Mouse (Mus musculus) hindbrain, embryonic 11.5 days (tissue): ENCODE measurements around the gene Fam166a. TPM values are rescaled to one million over a fixed set of nuclear protein-coding genes. Genes with fewer than 3 reads are reported as not detected.

Experiments
- ATAC-seq: fragments of 200-750 bp; cut with Nextera tagmentation; 2 replicates; pipeline ENCODE4 v1.8.0; 2017; ENCODE audit warnings: mild to moderate bottlenecking, moderate TSS enrichment, moderate library complexity; ENCODE audit not compliant: low FRiP score
- DNase-seq: peaks from one replicate; pipeline ENCODE4 v3.0.0-alpha.2; 2015; ENCODE audit warnings: low spot score
- H3K27ac ChIP-seq: fragments of 300-500 bp; sonication (generic); 2 replicates; pipeline ENCODE4 v1.5.1; 2014; ENCODE audit warnings: mild to moderate bottlenecking, low read depth, low read length
- H3K27me3 ChIP-seq: fragments of 300-500 bp; sonication (generic); 2 replicates; pipeline ENCODE4 v1.6.1; 2014; ENCODE audit warnings: mild to moderate bottlenecking, low read length, moderate library complexity, mixed read lengths; ENCODE audit not compliant: control insufficient read depth, insufficient read depth
- H3K36me3 ChIP-seq: fragments of 300-500 bp; sonication (generic); 2 replicates; pipeline ENCODE4 v1.6.1; 2014; ENCODE audit warnings: mild to moderate bottlenecking, low read length, moderate library complexity, mixed read lengths; ENCODE audit not compliant: control insufficient read depth, insufficient read depth
- H3K4me1 ChIP-seq: fragments of 300-500 bp; sonication (generic); replicated peaks from 2 replicates; pipeline ENCODE4 v1.6.1; 2014; ENCODE audit warnings: low read length, mixed read lengths; ENCODE audit not compliant: control insufficient read depth, insufficient read depth
- H3K4me2 ChIP-seq: fragments of 300-500 bp; sonication (generic); replicated peaks from 2 replicates; pipeline ENCODE4 v1.6.1; 2014; ENCODE audit warnings: mild to moderate bottlenecking, low read depth, low read length
- H3K4me3 ChIP-seq: fragments of 300-500 bp; sonication (generic); 2 replicates; pipeline ENCODE4 v1.5.1; 2014; ENCODE audit warnings: low read depth, low read length
- H3K9ac ChIP-seq: fragments of 300-500 bp; sonication (generic); 2 replicates; pipeline ENCODE4 v1.6.1; 2014; ENCODE audit warnings: low read depth, low read length
- H3K9me3 ChIP-seq: fragments of 300-500 bp; sonication (generic); 2 replicates; pipeline ENCODE4 v1.6.1; 2016; ENCODE audit warnings: low read length; ENCODE audit not compliant: control insufficient read depth
- WGBS: fragments of 180-500 bp; shearing (Covaris S2); extraction: QIAGEN DNeasy Blood & Tissue Kit; methylation state at CpG from one replicate; pipeline ENCODE4 v1.1.7; 2014; 5-methylcytosine and 5-hydroxymethylcytosine counted together
- polyA plus RNA-seq: library from polyadenylated mRNA; unstranded; fragments of >200 nt; fragmentation: Nextera tagmentation; extraction: Ambion mirVana; gene quantifications from 2 replicates; pipeline ENCODE4 v1.2.1, GENCODE M21; 2014

Fam166a gene
- polyA plus RNA-seq, 1 experiment from 2014 or later, result not detected

DNA sequence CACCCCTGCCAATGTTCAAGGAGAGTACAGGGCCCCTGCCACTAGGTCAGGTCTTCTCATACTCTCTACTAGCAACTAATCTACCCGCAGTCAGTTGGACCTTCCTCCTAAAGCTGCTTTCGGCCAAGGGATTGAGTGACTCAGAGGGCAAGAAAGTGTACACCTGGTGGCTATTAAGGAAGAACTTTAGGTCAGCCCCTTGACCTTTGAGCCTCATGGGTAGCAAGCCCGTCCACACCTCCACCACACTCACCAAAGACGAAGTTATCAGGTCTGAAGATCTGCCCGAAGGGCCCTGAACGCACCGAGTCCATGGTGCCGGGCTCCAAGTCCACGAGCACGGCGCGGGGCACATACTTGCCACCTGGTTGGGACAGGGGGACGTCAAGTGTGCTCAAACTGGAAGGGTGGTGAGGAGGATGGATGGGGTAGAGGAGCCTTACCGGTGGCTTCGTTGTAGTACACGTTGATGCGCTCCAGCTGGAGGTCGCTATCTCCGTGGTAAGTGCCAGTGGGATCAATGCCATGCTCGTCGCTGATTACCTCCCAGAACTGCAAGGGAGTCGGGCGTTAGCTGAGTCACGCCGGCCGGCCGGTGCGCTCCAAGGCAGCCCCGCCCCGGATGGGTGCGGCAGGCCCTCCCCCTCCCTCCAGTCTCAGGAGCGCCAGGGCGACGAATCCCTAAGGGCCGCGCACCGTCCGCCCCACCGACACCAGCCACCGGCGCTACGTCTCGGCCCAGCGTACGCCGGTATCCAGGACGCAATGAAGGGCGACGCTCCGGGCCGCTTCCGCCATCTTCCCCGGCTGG is 5.3 kb downstream of the Fam166a start:
- no peaks in the 10 kb centered on the region for H3K36me3 ChIP-seq
- DNase-seq, result no peak
- peaks cover 5% of the 10 kb centered on the region; the same call in 1 of the 2 replicates for H3K4me1 ChIP-seq
- peak overlapping the region; percentile 85 for H3K4me3 ChIP-seq
- 2% methylated on average over 53 of the region's 53 CpGs for WGBS
- H3K27me3 ChIP-seq, result no peaks in the 10 kb centered on the region
- peak overlapping the region; percentile 92 for H3K4me2 ChIP-seq
- peak overlapping the region; percentile 83 for H3K9ac ChIP-seq
- ATAC-seq, result peak; percentile 39
- no peaks in the 10 kb centered on the region for H3K9me3 ChIP-seq
- H3K27ac ChIP-seq, result peak overlapping the region; percentile 85

DNA sequence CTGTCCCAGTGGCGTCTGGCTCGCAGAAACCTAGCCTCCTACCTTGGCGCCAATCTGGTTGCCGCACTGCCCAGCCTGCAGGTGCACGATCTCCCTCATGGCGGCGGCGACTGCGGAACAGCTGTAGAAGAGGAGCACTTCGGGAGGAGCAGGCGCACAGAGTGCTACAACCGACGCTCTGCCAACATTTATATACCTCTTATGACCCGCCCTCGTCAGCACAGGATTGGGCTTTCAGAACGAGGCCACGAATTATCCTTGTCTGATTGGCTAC is 5.9 kb downstream of the Fam166a start, which contains the start of gene Tubb4b:
Gene Tubb4b, minus strand, starts transcription at position 211 of the 274 bp plus-strand sequence.
- no peaks in the 10 kb centered on the region for H3K9me3 ChIP-seq
- H3K9ac ChIP-seq, result peak within 1 kb of the TSS; percentile 83
- peak within 1 kb of the TSS; percentile 94 for H3K27ac ChIP-seq
- H3K27me3 ChIP-seq, result no peaks in the 10 kb centered on the region
- H3K36me3 ChIP-seq, result no peaks in the 10 kb centered on the region
- peaks cover 5% of the 10 kb centered on the region; the same call in 1 of the 2 replicates for H3K4me1 ChIP-seq
- H3K4me3 ChIP-seq, result peak within 1 kb of the TSS; percentile 85
- ATAC-seq (no peak), DNase-seq (no peak)
- WGBS, result 0% methylated on average over 17 of the region's 17 CpGs
- H3K4me2 ChIP-seq, result peak within 1 kb of the TSS; percentile 92

DNA sequence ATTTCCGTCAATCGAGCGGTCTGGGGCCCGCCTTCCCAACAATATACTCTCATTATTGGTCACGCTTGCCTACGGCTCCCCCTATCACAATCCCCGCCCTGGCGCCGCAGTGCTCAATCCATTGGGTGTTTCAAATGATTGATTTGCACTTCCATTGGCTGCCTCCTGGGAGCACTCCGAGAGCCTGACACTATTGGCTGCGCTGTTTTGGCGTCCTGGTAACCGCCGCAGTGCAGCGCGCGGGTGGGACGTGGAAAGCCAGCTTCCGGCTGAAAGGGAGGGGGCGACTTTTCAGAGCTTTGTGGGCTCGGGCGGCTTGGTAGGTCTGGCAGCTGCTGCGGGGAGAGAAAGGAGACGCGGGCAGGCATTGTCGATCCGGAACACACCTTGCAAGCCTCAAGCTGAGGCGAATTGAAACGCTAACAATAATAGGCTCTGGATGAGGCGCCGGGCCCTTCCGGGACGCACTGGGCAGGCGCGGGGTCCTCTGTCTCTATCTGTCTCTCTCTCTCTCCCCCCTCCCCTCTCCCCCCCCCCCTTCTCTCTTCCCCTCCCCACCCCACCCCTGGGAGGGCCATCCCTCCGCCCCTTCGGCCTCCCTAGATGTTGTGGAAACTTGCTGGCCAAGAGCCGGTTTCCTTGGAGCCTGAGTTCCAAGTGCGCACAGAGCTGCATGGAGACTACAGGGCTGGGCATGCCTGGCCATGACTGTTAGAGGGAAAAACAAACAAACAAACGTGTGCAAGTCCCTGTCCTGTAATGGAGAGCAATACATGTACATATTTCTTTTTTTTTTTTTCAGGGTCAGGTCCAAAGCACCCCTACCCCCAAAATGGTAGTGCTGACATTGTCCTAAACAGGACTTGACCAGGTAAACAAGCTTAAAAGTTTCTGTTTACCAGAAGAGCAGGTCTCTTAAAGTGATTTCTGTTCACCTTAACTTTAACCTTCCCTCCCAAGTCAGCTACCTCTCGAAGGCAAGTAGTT is 6.5 kb downstream of the Fam166a start:
- peak overlapping the region; percentile 94 for H3K27ac ChIP-seq
- 2% methylated on average over 39 of the region's 41 CpGs for WGBS
- H3K4me2 ChIP-seq, result peak overlapping the region; percentile 33
- H3K9me3 ChIP-seq, result no peaks in the 10 kb centered on the region
- H3K4me3 ChIP-seq, result peak overlapping the region; percentile 85
- ATAC-seq (peak; percentile 97), DNase-seq (peak; percentile 97)
- peaks cover 5% of the 10 kb centered on the region; the same call in 1 of the 2 replicates for H3K4me1 ChIP-seq
- H3K36me3 ChIP-seq, result no peaks in the 10 kb centered on the region
- peak overlapping the region; percentile 54 for H3K9ac ChIP-seq
- H3K27me3 ChIP-seq, result no peaks in the 10 kb centered on the region

DNA sequence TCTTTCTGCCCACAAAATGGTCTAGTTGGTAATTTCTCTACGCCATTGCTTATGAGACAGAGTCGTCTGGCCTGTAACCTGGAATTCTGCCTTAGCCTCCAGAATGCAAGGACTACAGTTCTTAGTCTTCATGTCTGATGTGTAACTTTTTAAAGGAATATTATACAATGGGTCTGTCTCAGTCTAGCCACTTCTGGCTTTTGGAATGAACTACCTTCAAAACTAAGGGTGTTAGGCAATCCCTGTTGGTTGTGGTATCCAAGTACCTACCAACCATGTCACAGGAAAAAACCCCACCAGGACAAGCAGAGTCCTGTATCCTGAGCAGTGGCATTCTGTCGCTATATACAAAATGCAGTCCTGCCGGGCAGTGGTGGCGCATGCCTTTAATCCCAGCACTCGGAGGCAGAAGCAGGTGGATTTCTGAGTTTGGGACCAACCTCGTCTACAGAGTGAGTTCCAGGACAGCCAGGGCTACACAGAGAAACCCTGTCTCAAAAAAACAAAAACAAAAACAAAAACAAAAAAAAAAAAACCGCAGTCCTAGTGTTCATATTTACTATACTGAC is 7.3 kb downstream of the Fam166a start:
- peak overlapping the region; percentile 37; the same call in 1 of the 2 replicates for H3K4me3 ChIP-seq
- no peak for DNase-seq
- no peak for ATAC-seq
- H3K27ac ChIP-seq, result peak overlapping the region; percentile 94
- 81% methylated on average over 8 of the region's 8 CpGs for WGBS
- H3K9me3 ChIP-seq, result no peaks in the 10 kb centered on the region
- H3K9ac ChIP-seq, result peak overlapping the region; percentile 54; the same call in 1 of the 2 replicates
- H3K27me3 ChIP-seq, result no peaks in the 10 kb centered on the region
- peak overlapping the region; percentile 33; the same call in 1 of the 2 replicates for H3K4me2 ChIP-seq
- peaks cover 5% of the 10 kb centered on the region; the same call in 1 of the 2 replicates for H3K4me1 ChIP-seq
- H3K36me3 ChIP-seq, result no peaks in the 10 kb centered on the region

DNA sequence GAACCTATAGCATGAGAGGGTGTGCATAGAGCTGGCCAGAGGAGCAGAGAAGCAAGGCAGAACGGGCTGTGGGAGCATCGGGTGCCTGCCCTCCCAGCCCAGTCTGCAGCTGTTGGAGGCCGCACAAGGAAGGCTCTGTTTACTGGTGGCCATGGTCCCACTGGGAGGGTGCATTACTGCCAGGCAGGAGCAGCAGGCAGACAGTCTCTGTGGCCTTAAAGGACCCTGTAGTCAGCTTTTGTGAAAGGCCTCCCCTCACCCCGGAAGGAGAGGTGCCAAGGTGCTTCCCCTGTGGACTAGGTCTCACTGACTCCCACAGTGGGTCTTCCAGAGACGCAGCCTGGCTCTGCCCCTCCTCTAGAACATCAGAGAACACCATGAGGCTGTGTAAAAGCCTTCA is 8.3 kb downstream of the Fam166a start:
- ATAC-seq (no peak), DNase-seq (no peak)
- Histone ChIP-seq H3K36me3 (no peaks in the 10 kb centered on the region), H3K9ac (no peak overlapping the region), H3K4me1 (peaks cover 5% of the 10 kb centered on the region; the same call in 1 of the 2 replicates), H3K4me2 (no peak overlapping the region), H3K4me3 (no peak overlapping the region), H3K27me3 (no peaks in the 10 kb centered on the region), H3K27ac (no peak overlapping the region), H3K9me3 (no peaks in the 10 kb centered on the region)
- 79% methylated on average over 5 of the region's 5 CpGs for WGBS

DNA sequence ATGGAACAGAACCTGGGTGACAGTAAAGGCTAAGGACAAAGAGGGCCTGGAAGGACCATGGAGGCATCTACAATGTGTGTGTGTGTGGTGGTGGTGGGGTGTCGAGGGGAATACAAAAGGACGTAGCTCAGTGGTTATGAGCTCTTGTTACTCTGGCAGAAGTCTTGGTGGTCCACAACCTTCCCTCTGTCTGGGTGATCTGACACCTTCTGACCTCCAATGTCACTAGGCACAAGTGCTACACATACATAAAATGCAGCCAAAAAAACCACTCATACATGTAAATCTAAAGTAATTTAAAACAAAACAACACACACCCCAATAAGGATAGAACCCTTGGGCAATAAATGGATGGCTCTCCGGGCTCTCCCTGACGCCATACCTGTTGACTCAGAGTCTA is 8.9 kb downstream of the Fam166a start:
- no peak overlapping the region for H3K27ac ChIP-seq
- H3K27me3 ChIP-seq, result no peaks in the 10 kb centered on the region
- H3K9ac ChIP-seq, result no peak overlapping the region
- H3K9me3 ChIP-seq, result no peaks in the 10 kb centered on the region
- no peak for ATAC-seq
- DNase-seq, result no peak
- H3K36me3 ChIP-seq, result no peaks in the 10 kb centered on the region
- H3K4me3 ChIP-seq, result no peak overlapping the region
- H3K4me2 ChIP-seq, result no peak overlapping the region
- H3K4me1 ChIP-seq, result peaks cover 5% of the 10 kb centered on the region; the same call in 1 of the 2 replicates
- 95% methylated on average over 4 of the region's 4 CpGs for WGBS

DNA sequence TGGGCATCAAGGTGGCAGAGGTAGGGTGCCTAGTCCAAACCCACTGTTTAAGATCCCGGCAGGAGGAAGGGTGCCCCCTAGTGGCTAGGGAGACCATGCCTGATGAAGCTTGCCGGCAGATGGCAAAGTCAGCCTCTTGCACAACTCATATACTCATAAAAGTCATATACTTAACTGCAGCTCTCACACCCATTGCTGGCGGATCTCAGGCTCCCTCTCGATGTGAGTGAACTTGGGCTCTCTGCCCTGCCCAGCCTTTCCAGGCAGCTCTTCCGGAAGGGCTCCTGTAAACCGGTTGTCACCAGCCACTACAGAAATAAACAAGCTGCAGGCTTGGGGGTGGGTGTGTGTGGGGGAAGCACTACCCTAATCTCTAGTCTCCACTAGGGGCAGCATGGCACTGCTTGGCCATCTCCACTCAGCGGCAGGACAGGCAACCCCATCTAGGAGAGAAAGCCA is 9.9 kb downstream of the Fam166a start:
- peak overlapping the region; percentile 33; the same call in 1 of the 2 replicates for H3K27ac ChIP-seq
- no peaks in the 10 kb centered on the region for H3K36me3 ChIP-seq
- H3K27me3 ChIP-seq, result no peaks in the 10 kb centered on the region
- peaks cover 5% of the 10 kb centered on the region; the same call in 1 of the 2 replicates for H3K4me1 ChIP-seq
- H3K9ac ChIP-seq, result no peak overlapping the region
- H3K9me3 ChIP-seq, result no peaks in the 10 kb centered on the region
- 3% methylated on average over 7 of the region's 7 CpGs for WGBS
- no peak for ATAC-seq
- DNase-seq, result peak; percentile 85
- H3K4me3 ChIP-seq, result no peak overlapping the region
- peak overlapping the region; percentile 12; the same call in 1 of the 2 replicates for H3K4me2 ChIP-seq

DNA sequence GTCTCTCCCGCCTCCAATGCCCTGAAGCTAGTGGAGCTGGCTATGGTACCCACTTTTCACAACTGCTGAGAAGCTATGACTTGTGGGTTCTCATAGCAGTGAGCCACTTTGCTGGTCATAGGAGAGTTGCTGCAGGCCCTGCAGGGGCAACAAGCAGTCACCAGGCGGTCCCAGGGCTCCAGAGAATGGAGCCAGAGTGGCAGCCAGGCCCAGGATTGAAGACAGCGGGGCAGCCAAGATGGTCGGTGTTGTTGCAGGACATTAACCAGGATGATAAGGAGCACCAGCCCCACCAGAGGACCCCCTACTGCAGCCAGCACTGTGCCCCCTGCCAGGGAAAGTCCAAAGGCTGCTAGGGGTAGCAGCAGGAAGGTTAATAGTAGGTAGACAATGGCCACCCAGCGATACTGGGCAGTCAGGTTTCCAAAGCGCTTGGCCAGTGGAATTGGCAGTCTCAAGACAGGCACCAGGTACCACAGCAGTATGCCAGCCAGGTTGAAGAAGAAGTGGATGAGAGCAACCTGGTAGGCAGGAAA is 10.5 kb downstream of the Fam166a start:
- no peak for DNase-seq
- Histone ChIP-seq H3K9ac (no peak overlapping the region), H3K27me3 (no peaks in the 10 kb centered on the region), H3K4me2 (no peak overlapping the region), H3K36me3 (no peaks in the 10 kb centered on the region), H3K27ac (no peak overlapping the region), H3K4me1 (peaks cover 5% of the 10 kb centered on the region; the same call in 1 of the 2 replicates), H3K9me3 (no peaks in the 10 kb centered on the region), H3K4me3 (no peak overlapping the region)
- ATAC-seq, result no peak
- 70% methylated on average over 6 of the region's 6 CpGs for WGBS
